In the genomic region with DNA sequence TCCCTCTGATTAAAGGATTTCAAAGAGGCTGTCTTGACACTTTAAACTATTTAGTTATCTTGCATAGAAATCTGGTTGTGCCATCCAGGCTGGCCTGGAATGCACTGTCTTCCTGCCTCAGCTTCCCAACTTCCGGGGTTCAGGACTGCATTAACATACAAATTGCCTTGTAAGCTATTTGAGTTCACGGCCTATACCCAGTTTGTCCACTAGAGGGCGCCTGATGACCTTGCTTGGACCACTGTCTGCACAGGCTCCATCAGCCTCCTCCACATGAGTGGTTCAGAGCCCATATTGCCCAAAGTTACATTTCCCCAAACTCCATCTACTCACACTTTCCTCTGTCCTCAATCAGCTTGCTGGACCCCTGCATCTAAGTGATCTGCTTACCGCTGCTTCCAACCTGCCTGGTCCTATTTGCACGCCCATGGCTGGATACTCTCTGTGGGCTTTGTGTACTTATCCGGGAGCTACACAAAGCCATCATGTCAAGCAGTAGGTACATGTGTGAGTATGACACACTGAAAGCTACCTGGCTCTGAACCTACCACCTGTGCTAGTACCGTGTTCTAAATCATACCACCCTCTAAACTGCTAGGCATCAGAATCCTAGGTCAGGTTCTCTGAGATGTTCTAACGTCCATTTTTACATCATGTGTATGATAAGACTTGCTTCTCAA, we compare ENCODE assay signal across 8 mouse cellular contexts. TPM values are rescaled to one million over a fixed set of nuclear protein-coding genes. Genes with fewer than 3 reads are reported as not detected.
DNase-seq lines count a peak whose midpoint lies in the region; ATAC-seq and TF ChIP-seq lines count a peak whose summit lies in the region.

No protein-coding gene starts in this region.

- no peaks in the 10 kb centered on the region for H3K36me3 ChIP-seq in hindbrain, postnatal 0 days (ENCODE audit: insufficient read depth, low read length)

- 50% methylated on average over 8 of the region's 8 CpGs for WGBS in hindbrain, postnatal 0 days

- H3K9me3 ChIP-seq in hindbrain, postnatal 0 days (ENCODE audit: low read length) = no peaks in the 10 kb centered on the region

- H3K27me3 ChIP-seq in hindbrain, postnatal 0 days (ENCODE audit: insufficient read depth, low read length) = no peaks in the 10 kb centered on the region

- H3K9ac ChIP-seq in hindbrain, postnatal 0 days (replicated peaks; ENCODE audit: low read length) = no peak overlapping the region

- ATAC-seq in hindbrain, postnatal 0 days = peak; percentile 84
- ATAC-seq in megakaryocyte progenitor cell, adult 5-6 weeks (replicated peaks; ENCODE audit: poor library complexity) = peak; percentile 97

- DNase-seq in ZHBTc4 (ENCODE audit: low read depth, low spot score) = peak; percentile 94
- DNase-seq in cerebellum, postnatal 36 days = peak; percentile 78 to 86
- DNase-seq in gastrocnemius, adult 18-20 months (ENCODE audit: low spot score) = peak; percentile 84
- peak; percentile 94 for DNase-seq in hindbrain, postnatal 0 days (ENCODE audit: low spot score)
- peak; percentile 84 to 90 for DNase-seq in left cerebral cortex, adult 18-20 months (ENCODE audit: low spot score in 2 of 2)
- DNase-seq in right cerebral cortex, postnatal 10 days (ENCODE audit: low spot score in 2 of 2) = peak; percentile 84 to 87
- DNase-seq in urinary bladder, postnatal 10 days (ENCODE audit: low spot score) = peak; percentile 68

- H3K27ac ChIP-seq in hindbrain, postnatal 0 days = no peak overlapping the region

- H3K4me2 ChIP-seq in hindbrain, postnatal 0 days (ENCODE audit: low read depth, low read length) = no peak overlapping the region

- H3K4me1 ChIP-seq in hindbrain, postnatal 0 days (ENCODE audit: insufficient read depth, low read length) = no peaks in the 10 kb centered on the region

- no peak overlapping the region for H3K4me3 ChIP-seq in hindbrain, postnatal 0 days (ENCODE audit: low read length)

- peak; percentile 98 for TF ChIP-seq CTCF in hindbrain, postnatal 0 days (IDR thresholded peaks at IDR 0.05; ENCODE audit: low read depth)

RNA-seq across cellular contexts. Expression of a gene that starts 41.2 kb away (rescaled TPM):
- 10 to 100 TPM; 16.1 to 18.8 TPM for total RNA-seq in gastrocnemius, adult 18-20 months (2021)
- 20.7 and 22.8 TPM in 2 replicates for total RNA-seq in hindbrain, postnatal 0 days (2014; rRNA removed)
- 28.8 and 29.5 TPM in 2 replicates for polyA plus RNA-seq in hindbrain, postnatal 0 days (2015; fragmentation: Nextera tagmentation; extraction: Ambion mirVana)
- total RNA-seq in left cerebral cortex, adult 18-20 months (2021) = 10 to 100 TPM; 24.7 to 25.3 TPM
- 12.5 and 17.2 TPM in 2 replicates for total RNA-seq in megakaryocyte progenitor cell, adult 5-6 weeks (2015)
- total RNA-seq in megakaryocyte progenitor cell, adult 5-6 weeks (2017) = 19.8 and 26.5 TPM in 2 replicates

RNA-seq across cellular contexts. Expression of a gene that starts 41.3 kb away (rescaled TPM):
- 10 to 100 TPM; 13.4 TPM for total RNA-seq in gastrocnemius, adult 18-20 months (2021)
- 42.1 and 50.9 TPM in 2 replicates for total RNA-seq in hindbrain, postnatal 0 days (2014; rRNA removed)
- 13.3 and 13.6 TPM in 2 replicates for polyA plus RNA-seq in hindbrain, postnatal 0 days (2015; fragmentation: Nextera tagmentation; extraction: Ambion mirVana)
- 10 to 100 TPM; 37.7 to 41.8 TPM for total RNA-seq in left cerebral cortex, adult 18-20 months (2021)
- 19.0 and 24.6 TPM in 2 replicates for total RNA-seq in megakaryocyte progenitor cell, adult 5-6 weeks (2015)
- total RNA-seq in megakaryocyte progenitor cell, adult 5-6 weeks (2017) = 11.2 and 11.6 TPM in 2 replicates

RNA-seq across cellular contexts. Expression of a gene that starts 57.1 kb away (rescaled TPM):
- 1 to 10 TPM; 4.4 to 6.7 TPM for total RNA-seq in gastrocnemius, adult 18-20 months (2021)
- total RNA-seq in hindbrain, postnatal 0 days (2014; rRNA removed) = 29.7 and 37.7 TPM in 2 replicates
- polyA plus RNA-seq in hindbrain, postnatal 0 days (2015; fragmentation: Nextera tagmentation; extraction: Ambion mirVana) = 24.5 and 25.6 TPM in 2 replicates
- total RNA-seq in left cerebral cortex, adult 18-20 months (2021) = 10 to 100 TPM; 48.9 to 55.4 TPM
- total RNA-seq in megakaryocyte progenitor cell, adult 5-6 weeks (2015) = 0.10 TPM in 1 of 2 replicates, not detected in the other
- 1.1 TPM in 1 of 2 replicates, not detected in the other for total RNA-seq in megakaryocyte progenitor cell, adult 5-6 weeks (2017)
